31 mouse cellular contexts compared by ENCODE assay signal in genomic region chr1:181339106-181339505, GRCm38 (mm10). TPM values are rescaled to one million over a fixed set of nuclear protein-coding genes. Genes with fewer than 3 reads are reported as not detected.
"Had no signal": no experiment of that assay in that cellular context is flagged by ENCODE, and none has a peak within 500 bp of the region (broad histone marks: within the 10 kb centered on the region; RNA-seq: fewer than 3 reads in every experiment).

No protein-coding gene starts in this region.

- H3K9me3 ChIP-seq: embryonic facial prominence, embryonic 10.5 days; embryonic facial prominence, embryonic 12.5 days; embryonic facial prominence, embryonic 13.5 days; embryonic facial prominence, embryonic 15.5 days; forebrain, embryonic 12.5 days; forebrain, embryonic 13.5 days; forebrain, embryonic 15.5 days had no signal

- ATAC-seq: forebrain, embryonic 13.5 days; forebrain, embryonic 14.5 days; forebrain, embryonic 15.5 days; forebrain, embryonic 16.5 days; forebrain, postnatal 0 days had no signal

- DNase-seq: cerebellum, adult 9-10 months; cerebellum, adult 9-11 months; cerebellum, postnatal 10 days; cerebellum, postnatal 14 days; cerebellum, postnatal 25 days; cerebellum, postnatal 36 days; embryo, embryonic 11 days; forebrain, postnatal 0 days; gastrocnemius, adult 2 months; gastrocnemius, postnatal 10 days; gastrocnemius, postnatal 14 days; gastrocnemius, postnatal 25 days; gastrocnemius, postnatal 36 days; heart, adult 11 months; heart, adult 18-20 months; heart, adult 2 months had no signal

- H3K4me1 ChIP-seq: embryonic facial prominence, embryonic 10.5 days; embryonic facial prominence, embryonic 12.5 days; embryonic facial prominence, embryonic 13.5 days; embryonic facial prominence, embryonic 15.5 days; forebrain, embryonic 10.5 days; forebrain, embryonic 12.5 days; forebrain, embryonic 13.5 days had no signal

- H3K27ac ChIP-seq: embryonic facial prominence, embryonic 10.5 days; embryonic facial prominence, embryonic 12.5 days; embryonic facial prominence, embryonic 13.5 days; embryonic facial prominence, embryonic 15.5 days; forebrain, embryonic 10.5 days; forebrain, embryonic 12.5 days; forebrain, embryonic 13.5 days; forebrain, embryonic 15.5 days; gastrocnemius, adult 2 months; heart, adult 2 months had no signal

- H3K4me2 ChIP-seq: embryonic facial prominence, embryonic 12.5 days; embryonic facial prominence, embryonic 13.5 days; embryonic facial prominence, embryonic 15.5 days; forebrain, embryonic 12.5 days; forebrain, embryonic 13.5 days; forebrain, embryonic 15.5 days had no signal

- H3K4me3 ChIP-seq: embryonic facial prominence, embryonic 10.5 days; embryonic facial prominence, embryonic 12.5 days; embryonic facial prominence, embryonic 13.5 days; embryonic facial prominence, embryonic 15.5 days; erythroblast, embryonic 14.5 days; forebrain, embryonic 10.5 days; forebrain, embryonic 12.5 days; forebrain, embryonic 13.5 days; forebrain, embryonic 15.5 days; gastrocnemius, adult 2 months; heart, adult 2 months had no signal

- H3K27me3 ChIP-seq: embryonic facial prominence, embryonic 12.5 days; embryonic facial prominence, embryonic 13.5 days; embryonic facial prominence, embryonic 15.5 days; forebrain, embryonic 12.5 days; forebrain, embryonic 13.5 days; forebrain, embryonic 15.5 days had no signal

- H3K36me3 ChIP-seq: embryonic facial prominence, embryonic 10.5 days; embryonic facial prominence, embryonic 12.5 days; embryonic facial prominence, embryonic 13.5 days; embryonic facial prominence, embryonic 15.5 days; forebrain, embryonic 10.5 days; forebrain, embryonic 12.5 days; forebrain, embryonic 15.5 days had no signal

- H3K9ac ChIP-seq: embryonic facial prominence, embryonic 12.5 days; embryonic facial prominence, embryonic 13.5 days; embryonic facial prominence, embryonic 15.5 days; forebrain, embryonic 12.5 days; forebrain, embryonic 13.5 days; forebrain, embryonic 15.5 days; forebrain, postnatal 0 days had no signal

RNA-seq across cellular contexts. Expression of gene Cnih3, which starts 13.3 kb away (rescaled TPM):
- total RNA-seq: gastrocnemius, adult 18-20 months; gastrocnemius, adult 2 months; gastrocnemius, adult 8-10 months; gastrocnemius, postnatal 25 days; gastrocnemius, postnatal 36 days; granulocyte monocyte progenitor cell, adult 5-6 weeks; heart, adult 18-20 months; heart, adult 2 months; heart, adult 8-10 months had no signal
- polyA plus RNA-seq: erythroblast, embryonic 14.5 days had no signal
